Mouse (Mus musculus) myocyte (in vitro differentiated cells): Measurements from ENCODE around the gene Cyp4v3. TPM values are rescaled to one million over a fixed set of nuclear protein-coding genes. Genes with fewer than 3 reads are reported as not detected.
A peak's percentile ranks its signal among the peaks of the same experiment; 100 is the strongest.

Experiments
- H3K27me3 ChIP-seq: one replicate; pipeline ENCODE4 v1.6.1; 2011; ENCODE audit not compliant: control insufficient read depth, insufficient read depth, insufficient read length
- H3K36me3 ChIP-seq: one replicate; pipeline ENCODE4 v1.6.1; 2011; ENCODE audit not compliant: control insufficient read depth, insufficient read depth
- H3K4me2 ChIP-seq: one replicate; pipeline ENCODE4 v1.6.1; 2011; ENCODE audit warnings: low read depth, control low read depth
- H3K4me3 ChIP-seq: one replicate; pipeline ENCODE4 v1.5.1; 2011; ENCODE audit warnings: mild to moderate bottlenecking, control low read depth, moderate library complexity
- H3K79me2 ChIP-seq: one replicate; pipeline ENCODE4 v1.6.1; 2011; ENCODE audit not compliant: control insufficient read depth, insufficient read depth
- H3ac ChIP-seq: one replicate; pipeline ENCODE4 v1.6.1; 2011; ENCODE audit not compliant: control insufficient read depth, insufficient read length
- CEBPB ChIP-seq: IDR thresholded peaks from 2 replicates; pipeline ENCODE4 v1.6.1; 2011; ENCODE audit warnings: mild to moderate bottlenecking, moderate library complexity; ENCODE audit not compliant: poor library complexity, insufficient read depth, severe bottlenecking
- POLR2A ChIP-seq: IDR thresholded peaks from one replicate; pipeline ENCODE4 v1.6.1; 2011; ENCODE audit warnings: low read depth, mild to moderate bottlenecking, control low read depth, moderate library complexity; ENCODE audit not compliant: insufficient read length
- POLR2AphosphoS2 ChIP-seq: IDR thresholded peaks from one replicate; pipeline ENCODE4 v1.6.1; 2011; ENCODE audit warnings: low read depth, control low read depth; ENCODE audit not compliant: insufficient read length
- SRF ChIP-seq: IDR thresholded peaks from one replicate; pipeline ENCODE4 v1.6.1; 2011; ENCODE audit warnings: low read depth; ENCODE audit not compliant: control insufficient read depth, insufficient read length
- TCF12 ChIP-seq: IDR thresholded peaks from one replicate; pipeline ENCODE4 v1.6.1; 2011; ENCODE audit warnings: mild to moderate bottlenecking, control low read depth; ENCODE audit not compliant: poor library complexity, insufficient read depth, severe bottlenecking
- TCF3 ChIP-seq: IDR thresholded peaks from one replicate; pipeline ENCODE4 v1.6.1; 2011; ENCODE audit warnings: low read depth, control low read depth; ENCODE audit not compliant: insufficient read length
- polyA plus RNA-seq: library from polyadenylated mRNA; unstranded; fragments of >200 nt; fragmentation: generic; extraction: Trizol; gene quantifications from one replicate; pipeline ENCODE4 v1.2.1, GENCODE M21; 2012; ENCODE audit warnings: missing spikeins

Cyp4v3 gene
- polyA plus RNA-seq, 1 experiment, result 0.02 TPM

DNA sequence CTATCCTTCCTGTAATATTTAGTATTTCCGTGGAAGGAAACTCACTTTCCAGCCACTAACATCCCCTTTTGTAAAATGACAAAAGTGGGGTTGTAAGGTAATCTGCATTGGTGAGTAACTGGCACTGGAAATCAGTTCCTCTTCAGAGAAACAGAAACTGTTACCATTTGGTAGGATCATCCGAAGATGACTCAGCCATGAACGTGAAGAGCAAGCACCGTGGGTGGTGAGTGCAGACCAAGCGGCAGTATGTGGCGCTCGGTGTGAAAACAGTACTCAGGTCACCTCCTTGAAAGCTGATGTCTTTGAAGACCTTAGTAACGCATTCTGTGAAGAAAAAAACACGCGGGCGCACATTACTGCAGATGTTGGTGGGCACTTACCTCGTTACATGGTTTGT is 78.0 kb downstream of the Cyp4v3 start:
- H3K4me2 ChIP-seq, result peak overlapping the region; percentile 42
- no peaks in the 10 kb centered on the region for H3K36me3 ChIP-seq
- no peaks in the 10 kb centered on the region for H3K79me2 ChIP-seq
- TF ChIP-seq TCF12 (no peak), CEBPB (no peak), SRF (no peak), TCF3 (no peak), POLR2AphosphoS2 (no peak), POLR2A (no peak)
- H3K27me3 ChIP-seq, result no peaks in the 10 kb centered on the region
- H3K4me3 ChIP-seq, result no peak overlapping the region
- H3ac ChIP-seq, result no peak overlapping the region

Other genes starting within 250 kb of the Cyp4v3 start
- gene F11, start 71.2 kb downstream of the Cyp4v3 start, polyA plus RNA-seq, result not detected
- not detected for gene Klkb1, start 38.4 kb downstream of the Cyp4v3 start, polyA plus RNA-seq
- not detected for gene Gm45753, start 24.8 kb downstream of the Cyp4v3 start, polyA plus RNA-seq
- gene Fam149a, start 49.1 kb upstream of the Cyp4v3 start, polyA plus RNA-seq, result 0.59 TPM
- gene Tlr3, start 77.9 kb upstream of the Cyp4v3 start, polyA plus RNA-seq, result 0.06 TPM
- gene Sorbs2, start 174.6 kb upstream of the Cyp4v3 start, polyA plus RNA-seq, result 14.3 TPM